Mouse (Mus musculus): ENCODE results near the gene Dck. TPM values are rescaled to one million over a fixed set of nuclear protein-coding genes. Genes with fewer than 3 reads are reported as not detected.

Gene Dck
- polyA plus RNA-seq, 1 experiment from 2014 or later: 44.0 TPM

DNA sequence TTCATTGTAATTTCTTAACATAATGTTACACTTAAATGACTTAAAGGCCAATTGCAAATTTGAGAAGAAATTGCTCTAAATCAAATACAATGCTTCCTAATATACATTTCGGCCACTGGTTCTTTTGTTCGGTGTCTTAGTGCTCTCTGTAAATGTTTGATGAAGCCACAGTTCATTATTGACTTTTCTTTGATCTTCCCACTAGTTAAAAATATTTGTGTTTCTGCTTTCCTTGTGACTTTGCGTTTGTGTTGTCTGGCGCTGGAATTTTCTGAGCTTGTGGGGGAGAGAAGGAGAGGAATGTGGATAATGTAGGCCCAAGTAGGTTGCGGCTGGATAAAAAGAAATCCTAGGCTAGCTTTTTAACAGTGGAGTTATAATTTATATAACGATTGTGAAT, 32.3 kb downstream of the Dck start:
- WGBS: 75% methylated on average over 6 of the region's 6 CpGs
- Histone ChIP-seq H3K4me1 (ENCODE audit: control insufficient read depth, insufficient read depth, low read length) (no peaks in the 10 kb centered on the region), H3K4me3 (ENCODE audit: low read depth, low read length) (no peak overlapping the region), H3K4me2 (ENCODE audit: low read depth, low read length) (no peak overlapping the region), H3K27ac (ENCODE audit: low read depth, low read length) (no peak overlapping the region), H3K9me3 (ENCODE audit: control insufficient read depth, low read length) (no peaks in the 10 kb centered on the region), H3K36me3 (ENCODE audit: control insufficient read depth, insufficient read depth, low read length) (no peaks in the 10 kb centered on the region), H3K27me3 (ENCODE audit: control insufficient read depth, insufficient read depth, low read length) (no peaks in the 10 kb centered on the region), H3K9ac (replicated peaks; ENCODE audit: low read depth, low read length) (no peak overlapping the region)
- ATAC-seq (ENCODE audit: low read depth): no peak

DNA sequence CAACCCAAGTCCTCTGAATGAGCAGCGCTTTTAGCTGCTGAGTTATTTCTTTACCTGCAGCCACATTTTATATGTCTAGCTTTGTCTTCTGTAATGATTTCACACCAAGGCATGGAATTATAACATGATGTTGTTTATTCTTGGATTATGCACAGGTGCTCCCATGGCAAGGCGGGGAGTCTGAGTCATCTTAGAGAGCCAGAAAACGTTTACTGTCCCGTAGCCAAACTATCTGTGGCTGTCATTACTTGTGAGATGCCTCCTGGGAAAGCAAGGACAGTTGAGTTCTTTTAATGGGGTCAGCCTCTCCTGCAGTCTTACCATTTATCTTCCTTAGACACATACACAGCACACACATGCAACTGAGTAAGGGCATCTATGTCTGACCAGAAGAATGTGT, 40.8 kb downstream of the Dck start:
- 88% methylated on average over 4 of the region's 4 CpGs for WGBS
- ATAC-seq (ENCODE audit: low read depth): no peak
- H3K36me3 ChIP-seq (ENCODE audit: control insufficient read depth, insufficient read depth, low read length): no peaks in the 10 kb centered on the region
- no peaks in the 10 kb centered on the region for H3K4me1 ChIP-seq (ENCODE audit: control insufficient read depth, insufficient read depth, low read length)
- no peak overlapping the region for H3K4me3 ChIP-seq (ENCODE audit: low read depth, low read length)
- no peak overlapping the region for H3K9ac ChIP-seq (replicated peaks; ENCODE audit: low read depth, low read length)
- H3K9me3 ChIP-seq (ENCODE audit: control insufficient read depth, low read length): no peaks in the 10 kb centered on the region
- no peaks in the 10 kb centered on the region for H3K27me3 ChIP-seq (ENCODE audit: control insufficient read depth, insufficient read depth, low read length)
- H3K4me2 ChIP-seq (ENCODE audit: low read depth, low read length): no peak overlapping the region
- H3K27ac ChIP-seq (ENCODE audit: low read depth, low read length): no peak overlapping the region

DNA sequence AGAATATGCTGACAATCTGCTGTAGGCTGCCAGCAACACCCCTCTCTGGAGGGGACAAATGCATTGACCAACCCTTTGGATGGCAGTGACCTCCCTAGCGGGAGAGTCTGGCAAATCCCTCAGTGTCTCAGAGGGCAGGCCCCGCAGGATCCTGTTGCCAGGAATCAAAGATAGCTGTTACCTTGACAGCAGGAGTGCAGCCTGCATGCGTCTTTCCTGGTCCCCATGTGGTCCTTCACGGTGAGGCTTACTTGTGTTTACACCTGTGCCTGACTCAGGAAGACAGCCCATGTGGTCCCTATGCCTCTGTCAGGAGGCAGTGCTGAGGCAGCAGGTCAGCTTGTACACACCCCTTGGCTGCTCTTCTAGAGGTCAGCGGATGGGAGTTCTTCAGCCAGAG, 41.5 kb downstream of the Dck start:
- no peak overlapping the region for H3K4me2 ChIP-seq (ENCODE audit: low read depth, low read length)
- no peaks in the 10 kb centered on the region for H3K36me3 ChIP-seq (ENCODE audit: control insufficient read depth, insufficient read depth, low read length)
- no peaks in the 10 kb centered on the region for H3K27me3 ChIP-seq (ENCODE audit: control insufficient read depth, insufficient read depth, low read length)
- no peak overlapping the region for H3K27ac ChIP-seq (ENCODE audit: low read depth, low read length)
- no peak overlapping the region for H3K9ac ChIP-seq (replicated peaks; ENCODE audit: low read depth, low read length)
- no peaks in the 10 kb centered on the region for H3K4me1 ChIP-seq (ENCODE audit: control insufficient read depth, insufficient read depth, low read length)
- ATAC-seq (ENCODE audit: low read depth): no peak
- no peak overlapping the region for H3K4me3 ChIP-seq (ENCODE audit: low read depth, low read length)
- H3K9me3 ChIP-seq (ENCODE audit: control insufficient read depth, low read length): no peaks in the 10 kb centered on the region
- 36% methylated on average over 5 of the region's 5 CpGs for WGBS

DNA sequence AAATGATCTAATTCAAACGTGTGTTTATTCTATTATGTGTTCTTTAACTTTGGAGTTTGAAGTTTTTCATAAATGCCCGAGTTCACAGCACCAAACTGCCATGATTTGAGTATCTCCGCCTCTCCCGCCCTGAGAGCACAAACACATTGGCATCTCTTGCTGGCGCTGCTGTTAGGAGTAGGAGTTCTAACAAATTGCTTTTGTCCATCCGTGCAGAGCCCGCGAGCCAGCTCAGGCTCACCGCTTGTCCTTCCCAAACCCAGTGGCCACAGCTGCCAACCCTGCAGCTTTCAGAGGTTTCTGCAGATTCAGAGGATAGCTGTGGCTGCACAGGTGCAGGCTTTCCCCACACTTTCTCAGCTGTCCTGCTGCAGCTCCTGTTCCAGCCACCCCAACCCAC, 42.5 kb downstream of the Dck start:
- H3K9ac ChIP-seq (replicated peaks; ENCODE audit: low read depth, low read length): no peak overlapping the region

DNA sequence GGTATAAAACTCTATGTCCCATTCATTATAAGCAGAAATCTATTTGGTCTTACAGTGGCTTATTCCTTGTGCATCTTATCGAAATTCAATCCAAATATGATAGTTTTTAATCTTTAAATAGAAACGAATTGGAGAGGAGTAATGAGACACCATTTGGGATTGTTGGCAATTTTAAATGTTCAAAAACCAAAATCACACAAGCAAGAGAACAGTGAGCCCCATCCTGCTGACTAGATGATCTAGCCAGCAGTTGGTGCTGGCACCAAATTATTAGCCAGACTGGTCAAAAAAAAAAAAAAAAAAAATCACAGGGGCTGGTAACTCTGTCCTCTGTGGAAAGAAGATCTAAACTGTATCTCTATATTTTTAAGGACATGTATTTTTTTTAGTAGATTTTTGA, 48.4 kb downstream of the Dck start:
- Histone ChIP-seq H3K4me2 (ENCODE audit: low read depth, low read length) (no peak overlapping the region), H3K27me3 (ENCODE audit: control insufficient read depth, insufficient read depth, low read length) (no peaks in the 10 kb centered on the region), H3K4me1 (ENCODE audit: control insufficient read depth, insufficient read depth, low read length) (no peaks in the 10 kb centered on the region), H3K27ac (ENCODE audit: low read depth, low read length) (no peak overlapping the region), H3K4me3 (ENCODE audit: low read depth, low read length) (no peak overlapping the region), H3K36me3 (ENCODE audit: control insufficient read depth, insufficient read depth, low read length) (no peaks in the 10 kb centered on the region), H3K9ac (replicated peaks; ENCODE audit: low read depth, low read length) (no peak overlapping the region), H3K9me3 (ENCODE audit: control insufficient read depth, low read length) (no peaks in the 10 kb centered on the region)
- 91% methylated on average over 2 of the region's 2 CpGs for WGBS
- no peak for ATAC-seq (ENCODE audit: low read depth)

More for the DNA sequence above, 42.5 kb downstream of the Dck start:
- Histone ChIP-seq H3K36me3 (ENCODE audit: control insufficient read depth, insufficient read depth, low read length) (no peaks in the 10 kb centered on the region), H3K4me2 (ENCODE audit: low read depth, low read length) (no peak overlapping the region), H3K9me3 (ENCODE audit: control insufficient read depth, low read length) (no peaks in the 10 kb centered on the region), H3K4me3 (ENCODE audit: low read depth, low read length) (no peak overlapping the region), H3K27ac (ENCODE audit: low read depth, low read length) (no peak overlapping the region), H3K27me3 (ENCODE audit: control insufficient read depth, insufficient read depth, low read length) (no peaks in the 10 kb centered on the region), H3K4me1 (ENCODE audit: control insufficient read depth, insufficient read depth, low read length) (no peaks in the 10 kb centered on the region)
- no peak for ATAC-seq (ENCODE audit: low read depth)
- 36% methylated on average over 9 of the region's 9 CpGs for WGBS

DNA sequence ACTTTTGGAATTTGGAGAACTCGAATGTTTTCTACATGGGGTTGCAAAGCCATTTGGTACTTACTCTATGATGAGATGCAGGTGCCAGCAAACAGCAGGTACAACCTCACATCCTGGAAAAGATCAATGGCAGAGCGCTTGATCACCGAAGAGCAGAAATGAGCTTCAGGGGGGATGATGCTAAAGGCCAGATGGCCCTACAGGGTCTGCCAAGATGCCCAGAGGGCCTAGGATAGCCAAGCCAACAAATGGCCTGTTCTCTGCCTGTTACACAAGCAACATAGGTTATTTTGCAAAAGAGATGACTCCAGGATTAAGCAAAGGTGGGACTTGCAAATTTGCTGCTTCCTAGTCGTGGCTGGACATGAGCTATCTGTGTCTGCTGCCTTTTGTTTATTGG, 49.8 kb downstream of the Dck start:
- Histone ChIP-seq H3K9ac (replicated peaks; ENCODE audit: low read depth, low read length) (no peak overlapping the region), H3K4me2 (ENCODE audit: low read depth, low read length) (no peak overlapping the region), H3K27ac (ENCODE audit: low read depth, low read length) (no peak overlapping the region), H3K4me3 (ENCODE audit: low read depth, low read length) (no peak overlapping the region), H3K27me3 (ENCODE audit: control insufficient read depth, insufficient read depth, low read length) (no peaks in the 10 kb centered on the region), H3K36me3 (ENCODE audit: control insufficient read depth, insufficient read depth, low read length) (no peaks in the 10 kb centered on the region), H3K9me3 (ENCODE audit: control insufficient read depth, low read length) (no peaks in the 10 kb centered on the region), H3K4me1 (ENCODE audit: control insufficient read depth, insufficient read depth, low read length) (no peaks in the 10 kb centered on the region)
- no peak for ATAC-seq (ENCODE audit: low read depth)
- WGBS: 74% methylated on average over 4 of the region's 4 CpGs

DNA sequence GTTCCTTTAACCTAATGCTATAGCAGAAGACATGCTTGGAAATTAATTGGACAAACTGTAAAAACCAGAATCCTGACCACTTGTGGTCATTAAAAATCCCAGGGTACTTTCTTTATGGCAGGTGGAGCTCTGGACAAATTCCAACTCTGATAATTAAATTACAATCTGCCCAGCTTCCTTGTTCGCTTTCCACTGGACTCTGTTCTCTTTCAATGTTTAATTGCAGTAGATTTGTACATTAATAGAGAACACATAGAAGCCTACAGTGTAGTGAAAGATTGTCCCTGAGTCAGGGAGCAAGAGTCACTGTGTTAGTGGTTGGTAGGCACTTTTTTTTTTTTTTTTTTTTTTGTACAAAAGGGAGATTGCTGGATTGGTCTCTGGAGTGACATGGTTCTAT, 56.7 kb downstream of the Dck start:
- H3K9ac ChIP-seq (replicated peaks; ENCODE audit: low read depth, low read length): no peak overlapping the region
- no peaks in the 10 kb centered on the region for H3K27me3 ChIP-seq (ENCODE audit: control insufficient read depth, insufficient read depth, low read length)
- no peak for ATAC-seq (ENCODE audit: low read depth)
- no peak overlapping the region for H3K4me2 ChIP-seq (ENCODE audit: low read depth, low read length)
- WGBS: 73% methylated on average over 1 of the region's 1 CpGs
- H3K36me3 ChIP-seq (ENCODE audit: control insufficient read depth, insufficient read depth, low read length): no peaks in the 10 kb centered on the region
- H3K4me1 ChIP-seq (ENCODE audit: control insufficient read depth, insufficient read depth, low read length): no peaks in the 10 kb centered on the region
- no peak overlapping the region for H3K4me3 ChIP-seq (ENCODE audit: low read depth, low read length)
- H3K9me3 ChIP-seq (ENCODE audit: control insufficient read depth, low read length): no peaks in the 10 kb centered on the region
- H3K27ac ChIP-seq (ENCODE audit: low read depth, low read length): no peak overlapping the region

DNA sequence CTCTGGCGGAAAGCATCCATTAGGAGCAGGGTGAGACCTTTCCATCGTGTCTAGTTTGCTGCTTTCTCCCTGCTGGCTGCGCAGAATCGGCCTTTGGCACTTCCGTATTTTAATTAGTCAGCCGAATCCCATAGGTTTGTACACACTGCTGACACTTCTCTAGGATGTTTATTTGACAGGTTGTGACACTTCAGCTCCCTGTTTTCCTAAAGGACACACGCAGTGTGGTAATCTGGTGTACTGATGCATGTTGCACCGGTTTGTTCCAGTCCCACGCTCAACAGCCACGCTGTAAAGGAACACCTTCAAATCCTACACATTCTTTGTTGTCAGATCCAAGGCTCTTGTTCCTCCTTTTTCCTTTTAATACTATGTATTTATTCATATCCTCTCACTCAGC, 60.0 kb downstream of the Dck start:
- Histone ChIP-seq H3K9me3 (ENCODE audit: control insufficient read depth, low read length) (no peaks in the 10 kb centered on the region), H3K27ac (ENCODE audit: low read depth, low read length) (no peak overlapping the region), H3K4me3 (ENCODE audit: low read depth, low read length) (no peak overlapping the region), H3K27me3 (ENCODE audit: control insufficient read depth, insufficient read depth, low read length) (no peaks in the 10 kb centered on the region), H3K36me3 (ENCODE audit: control insufficient read depth, insufficient read depth, low read length) (no peaks in the 10 kb centered on the region), H3K4me1 (ENCODE audit: control insufficient read depth, insufficient read depth, low read length) (no peaks in the 10 kb centered on the region), H3K4me2 (ENCODE audit: low read depth, low read length) (no peak overlapping the region), H3K9ac (replicated peaks; ENCODE audit: low read depth, low read length) (no peak overlapping the region)
- WGBS: 87% methylated on average over 10 of the region's 10 CpGs
- ATAC-seq (ENCODE audit: low read depth): no peak

DNA sequence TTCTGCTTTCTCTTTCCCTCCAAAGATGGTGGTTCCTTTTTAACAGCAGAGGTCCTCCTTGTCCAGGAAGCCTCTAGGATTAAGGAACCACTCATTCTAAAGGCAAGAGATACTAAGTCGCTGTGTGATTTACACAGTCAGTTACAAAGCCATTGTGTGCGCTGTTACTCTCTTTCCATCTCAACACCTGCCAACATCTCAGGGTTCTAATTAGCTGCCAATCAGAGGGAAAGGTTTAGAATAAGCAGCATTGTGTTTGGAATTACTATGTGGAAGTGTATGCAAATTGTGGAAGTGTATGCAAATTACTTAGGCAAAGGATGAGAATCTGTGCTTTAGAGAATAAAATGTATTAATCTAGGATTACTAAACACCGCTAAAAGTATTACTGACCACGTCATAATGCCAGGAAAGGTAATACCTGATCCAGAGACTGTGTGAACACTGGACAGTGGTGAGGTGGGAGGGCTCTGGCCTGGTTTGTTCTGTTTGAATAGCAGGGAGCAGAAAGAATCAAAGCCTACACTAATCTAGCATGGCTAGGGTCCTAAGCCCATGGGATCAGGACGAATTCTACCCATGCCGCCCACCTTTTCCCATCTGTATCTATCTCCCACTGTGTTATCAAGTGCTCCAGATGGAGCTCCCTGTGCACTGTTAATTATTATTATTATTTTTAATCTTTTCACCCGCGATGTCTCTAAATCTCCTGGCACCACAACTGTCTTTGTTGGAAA, 65.2 kb downstream of the Dck start:
- Histone ChIP-seq H3K9me3 (ENCODE audit: control insufficient read depth, low read length) (no peaks in the 10 kb centered on the region), H3K9ac (replicated peaks; ENCODE audit: low read depth, low read length) (no peak overlapping the region), H3K27ac (ENCODE audit: low read depth, low read length) (no peak overlapping the region), H3K27me3 (ENCODE audit: control insufficient read depth, insufficient read depth, low read length) (no peaks in the 10 kb centered on the region), H3K4me3 (ENCODE audit: low read depth, low read length) (no peak overlapping the region), H3K36me3 (ENCODE audit: control insufficient read depth, insufficient read depth, low read length) (no peaks in the 10 kb centered on the region), H3K4me1 (ENCODE audit: control insufficient read depth, insufficient read depth, low read length) (no peaks in the 10 kb centered on the region), H3K4me2 (ENCODE audit: low read depth, low read length) (no peak overlapping the region)
- no peak for ATAC-seq (ENCODE audit: low read depth)
- 77% methylated on average over 8 of the region's 8 CpGs for WGBS

Measured in neural tube, embryonic 14.5 days (tissue).